Mouse (Mus musculus): ENCODE data around the gene Gp9.

- TF ChIP-seq CTCF (conservative IDR thresholded peaks at IDR 0.05; ENCODE audit: insufficient read depth, insufficient read length, low read depth, low read length) (no peak), POLR2A (IDR thresholded peaks at IDR 0.05; ENCODE audit: low read depth, low read length) (no peak)
Measured at GRCm38 (mm10) chr6:87808521-87808920, 30.6 kb downstream of the Gp9 start.

Data from kidney, adult 2 months (tissue).